Mouse (Mus musculus) limb, embryonic 12.5 days (tissue): ENCODE measurements around the gene Ndufv3. TPM values are rescaled to one million over a fixed set of nuclear protein-coding genes. Genes with fewer than 3 reads are reported as not detected.
"Not testable (repeated sequence)": the region's sequence is repeated elsewhere in the genome, so short reads cannot be mapped to it uniquely, and the experiment has no call there.

Experiments used
- ATAC-seq: fragments of 200-750 bp; cut with Nextera tagmentation; 2 replicates; pipeline ENCODE4 v1.8.0; 2017; ENCODE audit warnings: low read depth, moderate TSS enrichment; ENCODE audit not compliant: insufficient number of reproducible peaks, insufficient read depth, low FRiP score, low TSS enrichment
- H3K27ac ChIP-seq: fragments of 300-500 bp; sonication (generic); 2 replicates; pipeline ENCODE4 v1.5.1; 2016; ENCODE audit warnings: mild to moderate bottlenecking, moderate library complexity
- H3K27me3 ChIP-seq: fragments of 300-500 bp; sonication (generic); 2 replicates; pipeline ENCODE4 v1.6.1; 2016; ENCODE audit warnings: mild to moderate bottlenecking, moderate library complexity
- H3K36me3 ChIP-seq: fragments of 300-500 bp; sonication (generic); 2 replicates; pipeline ENCODE4 v1.6.1; 2016; ENCODE audit warnings: mild to moderate bottlenecking, moderate library complexity
- H3K4me1 ChIP-seq: fragments of 300-500 bp; sonication (generic); replicated peaks from 2 replicates; pipeline ENCODE4 v1.6.1; 2016
- H3K4me2 ChIP-seq: fragments of 300-500 bp; sonication (generic); 2 replicates; pipeline ENCODE4 v1.6.1; 2016; ENCODE audit warnings: mild to moderate bottlenecking, moderate library complexity
- H3K4me3 ChIP-seq: fragments of 300-500 bp; sonication (generic); replicated peaks from 2 replicates; pipeline ENCODE4 v1.5.1; 2016; ENCODE audit warnings: mild to moderate bottlenecking
- H3K9ac ChIP-seq: fragments of 300-500 bp; sonication (generic); replicated peaks from 2 replicates; pipeline ENCODE4 v1.6.1; 2016; ENCODE audit warnings: mild to moderate bottlenecking, moderate library complexity
- H3K9me3 ChIP-seq: fragments of 300-500 bp; sonication (generic); 2 replicates; pipeline ENCODE4 v1.6.1; 2016; ENCODE audit warnings: mild to moderate bottlenecking, moderate library complexity
- WGBS: fragments of 180-500 bp; shearing (Covaris S2); methylation state at CpG from one replicate; pipeline ENCODE4 v1.1.7; 2016; 5-methylcytosine and 5-hydroxymethylcytosine counted together
- polyA plus RNA-seq: library from polyadenylated mRNA; unstranded; fragments of >200 nt; fragmentation: Nextera tagmentation; extraction: Ambion mirVana; gene quantifications from 2 replicates; pipeline ENCODE4 v1.2.1, GENCODE M21; 2016

The Ndufv3 gene
- polyA plus RNA-seq, 1 experiment from 2014 or later = 250 TPM

DNA sequence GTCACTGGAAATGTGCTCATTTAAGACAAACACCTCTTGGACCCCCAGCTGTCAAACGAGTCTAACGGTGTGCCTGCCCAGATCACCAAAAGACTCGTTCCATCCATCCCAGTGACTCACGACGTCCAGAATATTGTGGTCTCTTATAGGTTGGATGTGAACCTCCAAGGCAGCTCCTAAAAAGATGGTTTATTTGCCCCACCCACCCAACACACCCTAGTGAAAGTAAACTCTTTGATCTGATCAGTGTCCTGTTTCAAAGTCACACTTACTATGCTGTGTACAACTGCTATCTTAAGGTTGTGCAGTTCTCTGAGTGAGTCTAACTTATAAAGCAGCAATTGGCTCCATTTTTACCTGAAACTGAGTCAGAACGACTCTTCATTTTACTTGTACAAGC lies 7.3 kb upstream of the Ndufv3 start:
- peak; percentile 3; the same call in 1 of the 2 replicates for ATAC-seq
- H3K4me2 ChIP-seq = peak overlapping the region; percentile 71
- peak overlapping the region; percentile 84; the same call in 1 of the 2 replicates for H3K27ac ChIP-seq
- H3K4me3 ChIP-seq = peak overlapping the region; percentile 81
- H3K27me3 ChIP-seq = no peaks in the 10 kb centered on the region
- peaks cover 23% of the 10 kb centered on the region for H3K36me3 ChIP-seq
- peak overlapping the region; percentile 69 for H3K9ac ChIP-seq
- H3K4me1 ChIP-seq = peaks cover 12% of the 10 kb centered on the region; the same call in 1 of the 2 replicates
- no peaks in the 10 kb centered on the region for H3K9me3 ChIP-seq
- WGBS = 26% methylated on average over 6 of the region's 6 CpGs

DNA sequence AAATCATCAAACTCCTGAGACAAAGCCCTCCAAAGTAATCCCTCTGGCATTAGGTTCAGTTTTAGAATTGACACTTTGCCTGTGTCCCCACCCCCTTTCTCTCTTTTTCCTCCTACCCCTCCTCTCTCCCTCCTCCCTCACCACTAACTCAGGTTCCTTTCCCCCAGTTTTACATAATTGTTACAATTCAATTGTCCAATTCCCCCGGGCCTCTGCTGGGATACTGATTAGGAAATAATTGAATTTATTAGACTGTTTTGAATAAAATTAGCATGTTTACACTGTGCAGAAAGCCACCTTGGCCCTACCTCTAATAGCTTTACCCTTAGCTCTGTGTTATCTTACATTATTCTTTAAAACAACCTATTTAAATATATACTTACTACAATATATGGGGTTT lies 5.2 kb upstream of the Ndufv3 start:
- H3K27me3 ChIP-seq = no peaks in the 10 kb centered on the region

DNA sequence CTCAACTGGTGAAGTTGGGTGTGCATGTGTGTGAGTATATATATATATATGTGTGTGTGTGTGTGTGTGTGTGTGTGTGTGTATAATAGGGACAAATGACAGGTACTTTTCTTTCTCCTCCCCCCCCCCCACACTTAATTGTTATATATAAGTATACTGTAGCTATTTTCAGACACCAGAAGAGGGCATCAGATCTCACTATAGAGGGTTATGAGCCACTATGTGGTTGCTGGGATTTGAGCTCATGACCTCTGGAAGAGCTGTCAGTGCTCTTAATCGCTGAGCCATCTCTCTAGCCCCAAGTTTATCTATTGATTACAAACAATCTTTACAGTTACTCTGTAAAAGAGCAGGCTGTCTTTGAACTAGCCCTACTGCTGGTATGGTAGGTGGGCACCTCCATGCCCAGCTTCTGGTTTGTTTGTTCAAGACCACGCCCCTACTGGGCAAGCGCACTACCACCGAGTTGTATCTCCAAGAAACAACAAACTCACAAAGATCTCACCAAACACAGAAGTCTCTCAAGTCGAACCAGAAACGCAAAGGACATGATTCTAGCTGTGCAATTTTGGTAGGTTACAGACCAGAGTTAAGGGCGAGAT lies 470 bp upstream of the Ndufv3 start:
- WGBS = 6% methylated on average over 7 of the region's 7 CpGs
- ATAC-seq = peak; percentile 24; the same call in 1 of the 2 replicates
- H3K27me3 ChIP-seq = no peaks in the 10 kb centered on the region
- no peaks in the 10 kb centered on the region for H3K9me3 ChIP-seq
- peak overlapping the region; percentile 74 for H3K4me3 ChIP-seq
- H3K4me2 ChIP-seq = peak overlapping the region; percentile 79
- peaks cover 12% of the 10 kb centered on the region for H3K4me1 ChIP-seq
- peaks cover 16% of the 10 kb centered on the region for H3K36me3 ChIP-seq
- H3K27ac ChIP-seq = peak overlapping the region; percentile 51; the same call in 1 of the 2 replicates
- H3K9ac ChIP-seq = peak overlapping the region; percentile 8; the same call in 1 of the 2 replicates

More for the DNA sequence above, 5.2 kb upstream of the Ndufv3 start:
- Histone ChIP-seq H3K9me3 (no peaks in the 10 kb centered on the region), H3K4me1 (peaks cover 12% of the 10 kb centered on the region; the same call in 1 of the 2 replicates), H3K4me3 (no peak overlapping the region), H3K9ac (no peak overlapping the region), H3K4me2 (no peak overlapping the region), H3K27ac (no peak overlapping the region), H3K36me3 (peaks cover 4% of the 10 kb centered on the region)
- 67% methylated on average over 1 of the region's 1 CpGs for WGBS
- ATAC-seq = no peak

DNA sequence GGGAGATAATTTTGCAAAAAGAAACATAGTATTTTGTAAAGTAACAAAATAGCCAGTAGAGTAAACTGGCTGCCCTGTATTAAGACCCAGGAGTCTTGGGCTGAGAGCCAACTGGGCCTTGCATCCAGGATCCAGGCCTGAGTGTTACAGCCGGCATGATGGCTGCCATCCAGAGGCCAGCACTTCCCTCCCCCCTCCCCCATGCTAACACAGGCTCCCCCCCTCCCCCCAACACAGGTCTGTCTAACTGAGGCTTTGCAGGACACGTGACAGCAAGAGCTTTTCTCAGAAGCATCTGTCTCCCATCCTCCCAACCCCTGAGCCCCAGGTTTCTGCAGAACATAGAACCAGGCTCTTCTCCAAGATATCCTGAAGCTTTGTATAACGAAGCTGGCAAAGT lies 980 bp downstream of the Ndufv3 start:
- no peak for ATAC-seq
- Histone ChIP-seq H3K9me3 (no peaks in the 10 kb centered on the region), H3K27me3 (no peaks in the 10 kb centered on the region), H3K4me1 (peaks cover 12% of the 10 kb centered on the region), H3K4me3 (peak overlapping the region; percentile 74), H3K27ac (no peak overlapping the region), H3K4me2 (peak overlapping the region; percentile 79), H3K36me3 (peaks cover 30% of the 10 kb centered on the region), H3K9ac (no peak overlapping the region; the same call in 1 of the 2 replicates)
- WGBS = 15% methylated on average over 3 of the region's 3 CpGs

DNA sequence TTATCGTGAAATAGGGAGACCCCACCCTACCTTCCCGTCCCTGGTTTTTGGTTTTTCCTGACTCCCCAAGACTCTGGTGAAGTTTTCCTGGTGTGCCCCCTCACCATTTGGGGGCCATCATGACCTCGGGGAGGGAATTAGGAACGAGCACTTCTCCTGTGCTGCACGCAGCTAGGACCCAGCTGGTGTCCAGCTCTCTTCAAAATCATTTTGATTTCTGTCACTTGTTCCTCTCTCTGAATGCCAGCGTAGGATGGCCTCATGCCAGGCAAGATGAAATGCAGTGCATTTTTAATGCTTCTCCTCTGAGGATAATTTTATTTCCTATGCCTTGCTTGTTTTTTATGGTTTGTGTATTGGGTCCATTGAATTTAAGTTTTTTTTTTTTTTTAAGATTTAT lies 2.0 kb downstream of the Ndufv3 start:
- no peak overlapping the region for H3K27ac ChIP-seq
- no peak overlapping the region for H3K4me3 ChIP-seq
- H3K27me3 ChIP-seq = no peaks in the 10 kb centered on the region
- H3K9ac ChIP-seq = no peak overlapping the region
- 0 out of 2 replicates have a peak overlapping the region, but pooled peaks have one; percentile 79 for H3K4me2 ChIP-seq
- no peaks in the 10 kb centered on the region for H3K9me3 ChIP-seq
- H3K36me3 ChIP-seq = peaks cover 36% of the 10 kb centered on the region
- H3K4me1 ChIP-seq = peaks cover 12% of the 10 kb centered on the region
- WGBS = 90% methylated on average over 6 of the region's 6 CpGs
- no peak for ATAC-seq

DNA sequence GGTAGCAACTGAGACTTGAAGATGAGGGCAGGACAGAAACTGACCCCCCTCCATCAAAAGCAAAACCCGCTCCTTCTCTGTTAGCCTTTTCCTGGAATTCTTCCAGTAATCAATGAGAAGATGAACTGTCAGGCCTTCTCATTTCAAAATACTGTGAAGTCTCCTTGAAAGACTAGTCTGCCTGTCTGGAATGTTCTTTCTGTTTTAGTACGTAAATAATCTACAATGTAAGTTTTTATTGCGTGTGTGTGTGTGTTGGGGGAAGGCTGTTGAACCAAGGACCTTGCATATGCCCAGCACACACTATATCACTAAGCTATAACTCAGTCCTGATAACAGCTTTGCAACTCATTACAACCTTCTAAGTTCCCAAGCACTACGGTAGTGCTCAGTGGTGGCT lies 5.2 kb downstream of the Ndufv3 start:
- no peaks in the 10 kb centered on the region for H3K27me3 ChIP-seq
- peaks cover 68% of the 10 kb centered on the region for H3K36me3 ChIP-seq
- no peak overlapping the region for H3K4me2 ChIP-seq
- 95% methylated on average over 4 of the region's 4 CpGs for WGBS
- H3K4me1 ChIP-seq = peaks cover 12% of the 10 kb centered on the region
- H3K9me3 ChIP-seq = no peaks in the 10 kb centered on the region
- no peak overlapping the region for H3K27ac ChIP-seq
- H3K4me3 ChIP-seq = no peak overlapping the region
- ATAC-seq = no peak
- H3K9ac ChIP-seq = no peak overlapping the region

DNA sequence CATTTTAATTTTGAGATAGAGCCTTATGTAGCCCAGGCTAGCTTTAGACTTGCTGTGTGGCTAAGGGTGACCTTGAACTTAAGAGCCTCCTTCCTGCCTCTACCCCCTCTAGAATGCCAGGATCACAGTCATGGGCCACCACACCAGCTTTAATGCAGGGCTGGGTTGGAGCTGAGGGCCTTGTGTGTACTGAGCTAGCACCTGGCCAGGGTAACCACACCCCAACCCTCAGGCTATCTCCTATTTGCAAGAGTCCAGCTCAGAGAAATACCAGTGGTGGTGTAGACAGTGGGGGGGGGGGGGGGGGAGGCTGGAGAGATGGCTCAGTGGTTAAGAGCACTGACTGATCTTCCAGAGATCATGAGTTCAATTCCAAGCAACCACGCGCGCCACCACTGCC lies 5.9 kb downstream of the Ndufv3 start:
- Histone ChIP-seq H3K9ac (no peak overlapping the region), H3K9me3 (no peaks in the 10 kb centered on the region), H3K4me1 (peaks cover 8% of the 10 kb centered on the region), H3K4me2 (no peak overlapping the region), H3K4me3 (no peak overlapping the region), H3K36me3 (peaks cover 72% of the 10 kb centered on the region), H3K27ac (no peak overlapping the region), H3K27me3 (no peaks in the 10 kb centered on the region)
- 96% methylated on average over 3 of the region's 3 CpGs for WGBS
- ATAC-seq = no peak

DNA sequence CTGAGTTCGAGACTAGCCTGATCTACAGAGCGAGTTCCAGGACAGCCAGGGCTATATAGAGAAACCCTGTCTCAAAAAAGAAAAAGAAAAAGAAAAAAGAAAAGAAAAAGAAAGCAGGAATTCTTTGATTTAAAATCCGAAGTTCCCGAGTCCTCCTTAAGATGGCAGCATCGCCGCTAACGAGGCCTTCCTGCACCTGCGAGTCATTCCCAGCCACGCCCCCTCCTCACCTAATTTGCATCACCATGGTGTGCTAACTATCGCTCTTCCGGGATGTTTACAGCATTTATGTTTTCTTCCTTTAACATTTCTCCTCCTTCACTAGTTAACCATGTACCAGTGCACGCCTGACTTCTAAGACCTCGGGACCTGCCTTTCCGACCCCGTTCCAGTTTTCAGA lies 9.4 kb downstream of the Ndufv3 start:
- Histone ChIP-seq H3K4me3 (no peak overlapping the region), H3K4me1 (no peaks in the 10 kb centered on the region), H3K4me2 (no peak overlapping the region), H3K9ac (no peak overlapping the region), H3K27ac (no peak overlapping the region), H3K36me3 (peaks cover 70% of the 10 kb centered on the region), H3K9me3 (no peaks in the 10 kb centered on the region), H3K27me3 (no peaks in the 10 kb centered on the region)
- 31% methylated on average over 15 of the region's 15 CpGs for WGBS
- ATAC-seq = no peak

DNA sequence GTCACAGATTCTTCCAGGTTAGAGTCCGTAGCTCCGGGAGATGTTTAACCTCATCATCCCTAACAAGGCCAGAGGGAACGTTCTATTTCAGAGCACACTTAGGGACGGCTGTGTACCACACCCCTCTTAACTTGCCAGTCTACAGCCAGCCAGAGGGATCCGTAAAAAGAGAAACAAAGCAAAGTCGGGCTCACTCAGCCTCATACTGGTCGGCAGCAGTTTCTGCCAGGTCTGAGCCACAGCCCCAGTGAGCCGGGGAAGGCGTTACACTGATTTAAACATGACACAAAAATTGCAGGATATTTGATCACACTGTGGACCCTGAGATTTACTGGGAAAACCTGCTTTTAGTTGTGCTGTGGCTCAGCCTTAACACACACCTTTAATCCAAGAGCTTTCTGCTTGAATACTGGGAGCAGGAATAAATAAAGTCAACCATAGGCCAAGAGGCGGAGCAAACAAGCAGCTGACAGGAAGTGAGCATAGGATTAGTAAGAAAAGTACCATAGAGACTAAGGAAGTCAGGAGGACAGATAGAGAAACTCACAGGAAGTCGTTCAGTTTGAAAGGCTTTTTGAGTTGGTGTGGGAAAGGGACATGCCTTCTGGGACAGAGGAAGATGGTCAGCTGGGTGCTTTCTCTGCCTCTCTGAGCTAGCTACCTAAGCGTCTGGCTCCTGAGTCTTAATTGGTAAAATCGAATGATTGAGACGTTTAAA lies 11.7 kb downstream of the Ndufv3 start:
- Histone ChIP-seq H3K4me2 (no peak overlapping the region), H3K27me3 (no peaks in the 10 kb centered on the region), H3K27ac (no peak overlapping the region), H3K9ac (no peak overlapping the region), H3K36me3 (peaks cover 52% of the 10 kb centered on the region), H3K4me1 (peaks cover 14% of the 10 kb centered on the region; the same call in 1 of the 2 replicates), H3K9me3 (no peaks in the 10 kb centered on the region), H3K4me3 (no peak overlapping the region)
- 89% methylated on average over 14 of the region's 14 CpGs for WGBS
- ATAC-seq = no peak

DNA sequence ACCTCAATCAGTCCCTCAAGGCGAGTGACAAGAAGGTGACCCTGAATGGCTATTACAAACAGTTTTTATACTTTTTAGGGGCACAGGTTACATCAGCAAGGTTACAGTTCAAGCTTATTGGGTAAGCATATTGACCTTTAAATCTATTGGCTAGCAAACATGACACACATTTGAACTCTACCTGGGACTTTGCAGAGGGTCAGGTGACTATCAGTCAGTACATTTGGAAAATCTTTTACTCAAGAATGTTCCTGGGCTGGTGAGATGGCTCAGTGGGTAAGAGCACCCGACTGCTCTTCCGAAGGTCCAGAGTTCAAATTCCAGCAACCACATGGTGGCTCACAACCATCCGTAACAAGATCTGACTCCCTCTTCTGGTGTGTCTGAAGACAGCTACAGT lies 12.4 kb downstream of the Ndufv3 start:
- ATAC-seq, H3K4me3 ChIP-seq, H3K27ac ChIP-seq, H3K27me3 ChIP-seq, H3K9ac ChIP-seq, H3K9me3 ChIP-seq, H3K4me2 ChIP-seq: not testable (repeated sequence)
- Histone ChIP-seq H3K4me1 (peaks cover 14% of the 10 kb centered on the region; the same call in 1 of the 2 replicates), H3K36me3 (peaks cover 45% of the 10 kb centered on the region)
- WGBS = 95% methylated on average over 4 of the region's 4 CpGs

DNA sequence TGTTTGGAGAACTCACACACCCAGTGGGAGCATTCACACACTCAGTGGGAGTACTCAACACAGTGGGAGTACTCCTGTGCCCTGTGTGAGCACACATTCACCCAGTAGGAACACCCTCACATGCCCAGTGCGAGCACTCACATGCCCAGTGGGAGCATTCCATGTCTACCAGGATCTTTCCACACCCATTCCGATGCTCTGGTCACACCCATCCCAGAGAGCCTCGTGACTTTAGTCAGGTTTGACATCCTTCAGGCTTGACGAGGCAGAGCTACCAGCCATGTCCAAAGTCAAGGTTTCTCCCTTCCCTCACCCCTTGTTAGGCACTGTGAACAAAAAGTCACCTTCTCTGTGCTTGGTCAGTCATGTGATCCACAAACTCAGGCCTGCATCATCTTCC lies 15.4 kb downstream of the Ndufv3 start:
- H3K27ac ChIP-seq = peak overlapping the region; percentile 57

More for the DNA sequence above, 15.4 kb downstream of the Ndufv3 start:
- H3K4me1 ChIP-seq = peaks cover 20% of the 10 kb centered on the region
- H3K36me3 ChIP-seq = peaks cover 17% of the 10 kb centered on the region
- no peak overlapping the region for H3K4me2 ChIP-seq
- no peaks in the 10 kb centered on the region for H3K27me3 ChIP-seq
- H3K9ac ChIP-seq = no peak overlapping the region
- H3K4me3 ChIP-seq = no peak overlapping the region
- no peaks in the 10 kb centered on the region for H3K9me3 ChIP-seq
- WGBS = 78% methylated on average over 4 of the region's 4 CpGs
- ATAC-seq = no peak
